Mouse (Mus musculus): ENCODE results near the gene Slc36a3.

DNA sequence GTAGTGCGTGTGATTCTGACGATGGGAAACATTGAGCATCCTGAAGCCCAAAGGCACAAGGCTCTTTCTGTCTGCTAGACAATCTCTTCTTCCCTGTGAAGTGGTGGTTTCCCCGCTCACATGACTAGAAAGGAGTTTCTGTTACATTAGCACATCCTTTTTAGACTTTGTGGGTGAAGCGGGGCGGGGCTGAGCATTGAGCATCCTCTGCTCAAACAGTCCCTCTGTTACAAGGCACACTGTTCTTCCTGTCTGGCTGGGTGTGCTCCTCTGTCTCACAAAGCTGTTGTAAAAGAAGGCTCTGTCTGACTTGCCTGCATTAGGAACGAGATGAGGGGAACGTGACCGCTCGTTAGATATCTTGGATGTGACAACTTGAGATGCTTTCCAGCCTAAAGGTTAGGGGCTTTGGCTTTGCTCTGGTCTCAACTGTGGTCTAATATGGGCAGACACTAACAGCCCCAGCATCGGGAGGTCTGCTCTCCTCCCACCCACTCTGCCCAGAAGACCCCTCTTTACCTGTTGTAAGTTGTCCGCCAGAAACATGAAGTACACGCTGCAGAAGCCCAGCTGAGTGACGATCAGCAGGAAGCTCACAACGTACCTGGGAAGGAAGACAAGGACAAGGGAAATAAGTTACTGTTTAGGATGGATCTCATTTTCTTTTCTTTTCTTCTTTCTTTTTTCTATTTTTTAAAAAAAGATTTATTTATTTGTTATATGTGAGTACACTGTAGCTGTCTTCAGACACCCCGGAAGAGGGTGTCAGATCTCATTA, 14.5 kb downstream of the Slc36a3 start:
- TF ChIP-seq CTCF (IDR thresholded peaks at IDR 0.05; ENCODE audit: low read depth): no peak
- TF ChIP-seq EP300 (IDR thresholded peaks at IDR 0.05; ENCODE audit: low read depth): no peak
